Mouse (Mus musculus): ENCODE results near the gene Camk2b. TPM values are rescaled to one million over a fixed set of nuclear protein-coding genes. Genes with fewer than 3 reads are reported as not detected.
"Not testable (repeated sequence)": the region's sequence is repeated elsewhere in the genome, so short reads cannot be mapped to it uniquely, and the experiment has no call there.

The Camk2b gene
- 1.1 and 1.9 TPM in 2 replicates for polyA plus RNA-seq (2015; fragmentation: Nextera tagmentation; extraction: Ambion mirVana)

GRCm38 (mm10) chr11:6066176-6066575, at the start of gene Camk2b:
Gene Camk2b, minus strand, starts transcription at chr11:6066362.
- H3K9me3 ChIP-seq (ENCODE audit: control insufficient read depth, low read length) = no peaks in the 10 kb centered on the region
- peak within 1 kb of the TSS; percentile 50 for H3K4me3 ChIP-seq (ENCODE audit: low read length)
- WGBS = 9% methylated on average over 6 of the region's 6 CpGs
- no peaks in the 10 kb centered on the region for H3K36me3 ChIP-seq (ENCODE audit: control insufficient read depth, insufficient read depth, low read length)
- no peak within 1 kb of the TSS; the same call in 1 of the 2 replicates for H3K9ac ChIP-seq (ENCODE audit: low read length)
- H3K4me1 ChIP-seq (replicated peaks; ENCODE audit: control insufficient read depth, insufficient read depth, low read length) = no peaks in the 10 kb centered on the region
- H3K27me3 ChIP-seq (ENCODE audit: control insufficient read depth, insufficient read depth, low read depth, low read length) = peaks cover 68% of the 10 kb centered on the region
- peak within 1 kb of the TSS; percentile 78 for H3K4me2 ChIP-seq (ENCODE audit: low read depth, low read length)
- ATAC-seq (ENCODE audit: low read depth) = no peak
- H3K27ac ChIP-seq (ENCODE audit: low read length) = no peak within 1 kb of the TSS

DNA sequence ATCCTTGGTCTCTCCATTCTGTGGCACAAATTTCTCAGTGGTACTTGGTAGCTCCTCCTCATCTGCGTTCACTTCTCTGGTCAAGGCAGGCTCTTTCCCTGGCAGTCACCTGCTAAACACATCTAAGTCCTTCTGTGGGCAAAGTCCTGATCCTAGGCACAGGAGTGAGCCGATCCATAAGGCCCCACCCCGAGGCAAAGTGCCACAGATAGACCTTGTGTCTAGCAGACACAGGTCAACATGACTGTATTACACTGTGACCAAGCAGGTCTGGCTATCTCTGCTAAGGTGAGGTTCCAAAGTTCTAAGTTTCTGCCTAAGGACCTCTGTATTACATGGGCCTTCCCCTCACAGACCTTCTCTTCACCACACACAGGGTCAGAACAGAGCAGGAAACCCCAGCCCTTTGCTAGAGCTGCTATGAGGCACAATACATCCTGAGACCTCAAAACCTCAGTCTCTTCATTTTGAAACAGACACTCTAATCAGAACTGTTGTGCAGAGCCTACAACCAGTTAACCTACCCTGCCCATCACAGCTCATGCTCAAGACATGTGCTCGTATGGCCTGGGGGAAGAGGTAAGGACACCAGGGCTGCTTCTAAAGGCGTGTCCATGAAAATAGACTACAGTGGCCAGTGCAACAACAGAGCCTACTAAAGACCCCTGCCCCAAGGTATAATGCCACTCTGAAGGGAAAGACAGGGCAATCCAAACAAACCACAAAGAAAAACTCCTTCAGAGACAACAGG, 45.7 kb upstream of the Camk2b start:
- Histone ChIP-seq H3K36me3 (ENCODE audit: control insufficient read depth, insufficient read depth, low read length) (peaks cover 14% of the 10 kb centered on the region), H3K27ac (ENCODE audit: low read length) (no peak overlapping the region), H3K9me3 (ENCODE audit: control insufficient read depth, low read length) (no peaks in the 10 kb centered on the region)

GRCm38 (mm10) chr11:6109990-6110389, 43.8 kb upstream of the Camk2b start:
- Histone ChIP-seq H3K36me3 (ENCODE audit: control insufficient read depth, insufficient read depth, low read length) (peaks cover 15% of the 10 kb centered on the region), H3K9ac (ENCODE audit: low read length) (no peak overlapping the region)

More for the DNA sequence above, 45.7 kb upstream of the Camk2b start:
- 93% methylated on average over 5 of the region's 5 CpGs for WGBS
- Histone ChIP-seq H3K27me3 (ENCODE audit: control insufficient read depth, insufficient read depth, low read depth, low read length) (no peaks in the 10 kb centered on the region), H3K4me2 (ENCODE audit: low read depth, low read length) (no peak overlapping the region), H3K9ac (ENCODE audit: low read length) (no peak overlapping the region), H3K4me3 (ENCODE audit: low read length) (no peak overlapping the region), H3K4me1 (replicated peaks; ENCODE audit: control insufficient read depth, insufficient read depth, low read length) (no peaks in the 10 kb centered on the region)
- no peak for ATAC-seq (ENCODE audit: low read depth)

GRCm38 (mm10) chr11:6108296-6108695, 42.1 kb upstream of the Camk2b start:
- H3K9me3 ChIP-seq (ENCODE audit: control insufficient read depth, low read length) = no peaks in the 10 kb centered on the region
- H3K4me2 ChIP-seq (ENCODE audit: low read depth, low read length) = no peak overlapping the region
- H3K36me3 ChIP-seq (ENCODE audit: control insufficient read depth, insufficient read depth, low read length) = peaks cover 15% of the 10 kb centered on the region
- no peak for ATAC-seq (ENCODE audit: low read depth)
- no peak overlapping the region for H3K27ac ChIP-seq (ENCODE audit: low read length)
- H3K9ac ChIP-seq (ENCODE audit: low read length) = no peak overlapping the region
- H3K27me3 ChIP-seq (ENCODE audit: control insufficient read depth, insufficient read depth, low read depth, low read length) = no peaks in the 10 kb centered on the region
- no peak overlapping the region for H3K4me3 ChIP-seq (ENCODE audit: low read length)
- H3K4me1 ChIP-seq (replicated peaks; ENCODE audit: control insufficient read depth, insufficient read depth, low read length) = no peaks in the 10 kb centered on the region
- 93% methylated on average over 5 of the region's 5 CpGs for WGBS

More at GRCm38 (mm10) chr11:6109990-6110389, 43.8 kb upstream of the Camk2b start:
- no peak overlapping the region for H3K27ac ChIP-seq (ENCODE audit: low read length)
- no peaks in the 10 kb centered on the region for H3K9me3 ChIP-seq (ENCODE audit: control insufficient read depth, low read length)
- no peak overlapping the region for H3K4me2 ChIP-seq (ENCODE audit: low read depth, low read length)
- ATAC-seq (ENCODE audit: low read depth) = no peak
- H3K4me3 ChIP-seq (ENCODE audit: low read length) = no peak overlapping the region
- no peaks in the 10 kb centered on the region for H3K4me1 ChIP-seq (replicated peaks; ENCODE audit: control insufficient read depth, insufficient read depth, low read length)
- H3K27me3 ChIP-seq (ENCODE audit: control insufficient read depth, insufficient read depth, low read depth, low read length) = no peaks in the 10 kb centered on the region

DNA sequence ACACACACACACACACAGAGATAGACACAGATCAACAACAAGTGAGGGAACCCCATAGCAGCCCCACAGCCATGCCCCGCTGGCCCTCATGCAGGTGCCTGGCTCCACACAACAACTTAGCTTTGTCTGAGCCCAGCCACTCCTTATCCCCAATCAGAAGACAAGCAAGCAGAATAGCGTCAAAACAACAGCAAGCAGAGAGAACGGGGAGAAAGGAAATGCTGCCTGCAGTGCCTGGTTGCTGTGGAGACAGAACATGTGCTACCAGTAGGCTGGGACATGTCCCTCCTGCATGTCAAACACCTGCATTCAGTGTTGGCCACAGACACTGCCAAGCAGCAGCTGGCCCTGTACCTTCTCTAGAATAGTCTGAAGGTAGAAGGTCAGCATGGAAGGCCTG, 41.6 kb upstream of the Camk2b start:
- no peak overlapping the region for H3K4me2 ChIP-seq (ENCODE audit: low read depth, low read length)
- no peaks in the 10 kb centered on the region for H3K27me3 ChIP-seq (ENCODE audit: control insufficient read depth, insufficient read depth, low read depth, low read length)
- no peak overlapping the region for H3K27ac ChIP-seq (ENCODE audit: low read length)
- peaks cover 15% of the 10 kb centered on the region for H3K36me3 ChIP-seq (ENCODE audit: control insufficient read depth, insufficient read depth, low read length)
- no peak for ATAC-seq (ENCODE audit: low read depth)
- no peaks in the 10 kb centered on the region for H3K9me3 ChIP-seq (ENCODE audit: control insufficient read depth, low read length)
- no peaks in the 10 kb centered on the region for H3K4me1 ChIP-seq (replicated peaks; ENCODE audit: control insufficient read depth, insufficient read depth, low read length)
- 77% methylated on average over 3 of the region's 3 CpGs for WGBS
- no peak overlapping the region for H3K4me3 ChIP-seq (ENCODE audit: low read length)
- no peak overlapping the region for H3K9ac ChIP-seq (ENCODE audit: low read length)

DNA sequence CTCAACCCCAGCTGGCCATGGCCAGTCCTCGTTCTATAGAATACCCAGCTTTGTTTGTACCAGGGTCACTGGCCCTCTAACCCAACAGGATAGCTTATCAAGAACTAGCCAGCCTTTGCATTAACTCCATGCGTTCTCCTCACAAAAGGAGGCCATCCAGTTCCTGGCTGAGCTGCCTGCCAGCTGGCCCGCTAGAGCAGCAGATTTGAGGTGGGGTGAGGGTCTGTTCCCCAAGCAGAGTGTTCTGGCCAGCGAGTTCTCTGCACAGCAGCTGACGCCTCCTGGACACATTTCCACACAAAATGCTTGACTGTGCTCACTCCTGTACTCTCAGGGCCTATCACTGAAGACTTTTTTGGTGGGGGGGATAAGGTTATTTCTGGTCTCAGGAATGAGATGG, 38.6 kb upstream of the Camk2b start:
- WGBS = 85% methylated on average over 5 of the region's 5 CpGs
- no peaks in the 10 kb centered on the region for H3K27me3 ChIP-seq (ENCODE audit: control insufficient read depth, insufficient read depth, low read depth, low read length)
- ATAC-seq (ENCODE audit: low read depth) = no peak
- no peak overlapping the region for H3K27ac ChIP-seq (ENCODE audit: low read length)
- H3K4me1 ChIP-seq (replicated peaks; ENCODE audit: control insufficient read depth, insufficient read depth, low read length) = no peaks in the 10 kb centered on the region
- H3K4me3 ChIP-seq (ENCODE audit: low read length) = no peak overlapping the region
- no peak overlapping the region for H3K4me2 ChIP-seq (ENCODE audit: low read depth, low read length)
- peaks cover 9% of the 10 kb centered on the region for H3K36me3 ChIP-seq (ENCODE audit: control insufficient read depth, insufficient read depth, low read length)
- H3K9me3 ChIP-seq (ENCODE audit: control insufficient read depth, low read length) = no peaks in the 10 kb centered on the region
- H3K9ac ChIP-seq (ENCODE audit: low read length) = no peak overlapping the region

- H3K36me3 ChIP-seq (ENCODE audit: control insufficient read depth, insufficient read depth, low read length); H3K27me3 ChIP-seq (ENCODE audit: control insufficient read depth, insufficient read depth, low read depth, low read length); H3K4me2 ChIP-seq (ENCODE audit: low read depth, low read length); H3K27ac ChIP-seq (ENCODE audit: low read length); H3K9ac ChIP-seq (ENCODE audit: low read length); H3K4me1 ChIP-seq (replicated peaks; ENCODE audit: control insufficient read depth, insufficient read depth, low read length); H3K4me3 ChIP-seq (ENCODE audit: low read length); ATAC-seq (ENCODE audit: low read depth); H3K9me3 ChIP-seq (ENCODE audit: control insufficient read depth, low read length): not testable (repeated sequence)
- WGBS = 95% methylated on average over 2 of the region's 3 CpGs
Observed at GRCm38 (mm10) chr11:6096637-6097036, 30.5 kb upstream of the Camk2b start.

GRCm38 (mm10) chr11:6086991-6087390, 20.8 kb upstream of the Camk2b start:
- no peak overlapping the region for H3K4me3 ChIP-seq (ENCODE audit: low read length)
- 43% methylated on average over 4 of the region's 4 CpGs for WGBS
- no peak overlapping the region for H3K27ac ChIP-seq (ENCODE audit: low read length)
- no peaks in the 10 kb centered on the region for H3K27me3 ChIP-seq (ENCODE audit: control insufficient read depth, insufficient read depth, low read depth, low read length)
- H3K4me1 ChIP-seq (replicated peaks; ENCODE audit: control insufficient read depth, insufficient read depth, low read length) = no peaks in the 10 kb centered on the region
- no peaks in the 10 kb centered on the region for H3K9me3 ChIP-seq (ENCODE audit: control insufficient read depth, low read length)
- H3K4me2 ChIP-seq (ENCODE audit: low read depth, low read length) = no peak overlapping the region
- H3K36me3 ChIP-seq (ENCODE audit: control insufficient read depth, insufficient read depth, low read length) = no peaks in the 10 kb centered on the region
- H3K9ac ChIP-seq (ENCODE audit: low read length) = no peak overlapping the region
- ATAC-seq (ENCODE audit: low read depth) = no peak

- Histone ChIP-seq H3K36me3 (ENCODE audit: control insufficient read depth, insufficient read depth, low read length) (no peaks in the 10 kb centered on the region), H3K9ac (ENCODE audit: low read length) (no peak overlapping the region), H3K9me3 (ENCODE audit: control insufficient read depth, low read length) (no peaks in the 10 kb centered on the region), H3K4me2 (ENCODE audit: low read depth, low read length) (no peak overlapping the region), H3K27ac (ENCODE audit: low read length) (no peak overlapping the region), H3K4me3 (ENCODE audit: low read length) (no peak overlapping the region), H3K4me1 (replicated peaks; ENCODE audit: control insufficient read depth, insufficient read depth, low read length) (peaks cover 3% of the 10 kb centered on the region; the same call in 1 of the 2 replicates), H3K27me3 (ENCODE audit: control insufficient read depth, insufficient read depth, low read depth, low read length) (no peaks in the 10 kb centered on the region)
- ATAC-seq (ENCODE audit: low read depth) = no peak
- WGBS = 66% methylated on average over 2 of the region's 2 CpGs
Observed at GRCm38 (mm10) chr11:6078737-6079136, 12.6 kb upstream of the Camk2b start.

Data from lung, embryonic 16.5 days (tissue).